Mouse (Mus musculus) erythroid progenitor cell, adult 5-6 weeks (primary cell): ENCODE data around the gene Ano1. TPM values are rescaled to one million over a fixed set of nuclear protein-coding genes. Genes with fewer than 3 reads are reported as not detected.
A peak's percentile ranks its signal among the peaks of the same experiment; 100 is the strongest.

Source experiments
- ATAC-seq: replicated peaks from 2 replicates; pipeline ENCODE4 v1.8.0; 2016; ENCODE audit warnings: moderate number of reproducible peaks, mild to moderate bottlenecking, moderate TSS enrichment, inconsistent platforms; ENCODE audit not compliant: poor library complexity, low FRiP score, severe bottlenecking
- total RNA-seq, 2 experiments: library from RNA; stranded (forward) in 1 of 2; stranded (reverse) in 1 of 2; fragments of 150-400 nt in 1 of 2; fragments of 186-747, 209-891 nt in 1 of 2; gene quantifications; 2 replicates each; pipeline versions ENCODE4 v1.2.3 to v1.2.4; 2015 to 2017; ENCODE audit warnings: low replicate concordance in 2 of 2

The Ano1 gene
- total RNA-seq (2015; ENCODE audit: low replicate concordance) (not detected in 2 replicates), total RNA-seq (2017; ENCODE audit: low replicate concordance) (not detected in 2 replicates)

- no peak for ATAC-seq
These were observed at the start of gene Ano1 for GRCm38 (mm10) chr7:144751833-144752232. Gene Ano1, minus strand, starts transcription at chr7:144751974.

GRCm38 (mm10) chr7:144798471-144798870 lies 46.7 kb upstream of the Ano1 start:
- no peak for ATAC-seq

- no peak for ATAC-seq
These were observed 45.4 kb upstream of the Ano1 start for GRCm38 (mm10) chr7:144796986-144797735.

- no peak for ATAC-seq
These were observed 44.3 kb upstream of the Ano1 start for GRCm38 (mm10) chr7:144795976-144796474.

GRCm38 (mm10) chr7:144793296-144793695 lies 41.5 kb upstream of the Ano1 start:
- no peak for ATAC-seq

GRCm38 (mm10) chr7:144791426-144791825 lies 39.7 kb upstream of the Ano1 start:
- no peak for ATAC-seq

GRCm38 (mm10) chr7:144789601-144790556 lies 38.1 kb upstream of the Ano1 start:
- ATAC-seq, result no peak

- 0 out of 2 replicates have a peak, but pooled peaks have one; percentile 20 for ATAC-seq
These were observed 36.9 kb upstream of the Ano1 start for GRCm38 (mm10) chr7:144788631-144789030.

- ATAC-seq, result no peak
These were observed 35.7 kb upstream of the Ano1 start for GRCm38 (mm10) chr7:144787501-144787900.

- peak; percentile 80 for ATAC-seq
These were observed 34.8 kb upstream of the Ano1 start for GRCm38 (mm10) chr7:144786571-144786970.

- no peak for ATAC-seq
These were observed 32.4 kb upstream of the Ano1 start for GRCm38 (mm10) chr7:144784176-144784575.

- ATAC-seq, result no peak
These were observed 30.6 kb upstream of the Ano1 start for GRCm38 (mm10) chr7:144782402-144782801.

GRCm38 (mm10) chr7:144781337-144781736 lies 29.6 kb upstream of the Ano1 start:
- ATAC-seq, result 0 out of 2 replicates have a peak, but pooled peaks have one; percentile 31

- no peak for ATAC-seq
These were observed 28.4 kb upstream of the Ano1 start for GRCm38 (mm10) chr7:144780190-144780589.

GRCm38 (mm10) chr7:144779691-144780090 lies 27.9 kb upstream of the Ano1 start:
- ATAC-seq, result no peak

GRCm38 (mm10) chr7:144777805-144778204 lies 26.0 kb upstream of the Ano1 start:
- no peak for ATAC-seq

GRCm38 (mm10) chr7:144775804-144776447 lies 24.2 kb upstream of the Ano1 start:
- peak; percentile 50 for ATAC-seq

- ATAC-seq, result no peak
These were observed 23.4 kb upstream of the Ano1 start for GRCm38 (mm10) chr7:144775214-144775613.

GRCm38 (mm10) chr7:144774283-144774682 lies 22.5 kb upstream of the Ano1 start:
- no peak for ATAC-seq

- no peak for ATAC-seq
These were observed 18.3 kb upstream of the Ano1 start for GRCm38 (mm10) chr7:144770116-144770515.
